Mouse (Mus musculus) heart, embryonic 13.5 days (tissue): Measurements from ENCODE around the gene Mon2. TPM values are rescaled to one million over a fixed set of nuclear protein-coding genes. Genes with fewer than 3 reads are reported as not detected.
"Not testable (repeated sequence)": the region's sequence is repeated elsewhere in the genome, so short reads cannot be mapped to it uniquely, and the experiment has no call there.

ENCODE experiments used
- ATAC-seq: fragments of 200-750 bp; cut with Nextera tagmentation; 2 replicates; pipeline ENCODE4 v1.8.0; 2017; ENCODE audit warnings: moderate TSS enrichment; ENCODE audit not compliant: insufficient number of reproducible peaks, low FRiP score, low TSS enrichment; ENCODE audit errors: extremely low read depth
- H3K27ac ChIP-seq: fragments of 300-500 bp; sonication (generic); replicated peaks from 2 replicates; pipeline ENCODE4 v1.5.1; 2015; ENCODE audit warnings: moderate library complexity, mild to moderate bottlenecking, inconsistent platforms
- H3K27me3 ChIP-seq: fragments of 300-500 bp; sonication (generic); replicated peaks from 2 replicates; pipeline ENCODE4 v1.6.1; 2015; ENCODE audit warnings: mild to moderate bottlenecking, inconsistent platforms
- H3K36me3 ChIP-seq: fragments of 300-500 bp; sonication (generic); 2 replicates; pipeline ENCODE4 v1.6.1; 2015; ENCODE audit warnings: mild to moderate bottlenecking, inconsistent platforms
- H3K4me1 ChIP-seq: fragments of 300-500 bp; sonication (generic); 2 replicates; pipeline ENCODE4 v1.6.1; 2015; ENCODE audit warnings: inconsistent platforms
- H3K4me2 ChIP-seq: fragments of 300-500 bp; sonication (generic); 2 replicates; pipeline ENCODE4 v1.6.1; 2015; ENCODE audit warnings: inconsistent platforms, mild to moderate bottlenecking, moderate library complexity
- H3K4me3 ChIP-seq: fragments of 300-500 bp; sonication (generic); 2 replicates; pipeline ENCODE4 v1.5.1; 2015; ENCODE audit warnings: moderate library complexity, mild to moderate bottlenecking, inconsistent platforms
- H3K9ac ChIP-seq: fragments of 300-500 bp; sonication (generic); 2 replicates; pipeline ENCODE4 v1.6.1; 2015; ENCODE audit warnings: inconsistent platforms, mild to moderate bottlenecking, moderate library complexity
- H3K9me3 ChIP-seq: fragments of 300-500 bp; sonication (generic); 2 replicates; pipeline ENCODE4 v1.6.1; 2016; ENCODE audit warnings: inconsistent platforms
- WGBS: fragments of 180-500 bp; shearing (Covaris S2); methylation state at CpG from one replicate; pipeline ENCODE4 v1.1.7; 2015; ENCODE audit warnings: mixed read lengths; 5-methylcytosine and 5-hydroxymethylcytosine counted together
- polyA plus RNA-seq: library from polyadenylated mRNA; unstranded; fragments of >200 nt; fragmentation: Nextera tagmentation; extraction: Ambion mirVana; gene quantifications from 2 replicates; pipeline ENCODE4 v1.2.1, GENCODE M21; 2015

Mon2 gene
- polyA plus RNA-seq, 1 experiment from 2014 or later: 21.0 TPM

DNA sequence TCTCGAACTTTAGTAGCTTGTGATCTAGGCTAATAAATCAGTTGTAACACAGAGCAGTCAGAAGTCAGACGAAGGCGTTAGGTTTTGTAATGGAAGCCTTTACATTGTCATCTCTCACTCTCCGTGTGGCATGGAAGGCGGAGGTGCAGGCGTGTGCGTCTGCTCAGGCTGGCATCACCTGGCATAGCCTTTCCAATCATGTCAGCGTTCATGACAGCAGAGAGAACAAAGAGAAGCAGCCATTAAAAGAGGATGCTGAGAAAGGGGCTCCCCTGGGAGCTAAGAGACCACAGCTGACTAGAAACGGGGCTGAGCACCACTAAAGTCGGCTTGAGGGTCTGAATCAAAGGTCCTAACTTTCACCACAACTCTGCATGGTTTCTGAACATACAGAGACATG is 19.8 kb downstream of the Mon2 start:
- no peak for ATAC-seq
- Histone ChIP-seq H3K27me3 (no peaks in the 10 kb centered on the region), H3K4me2 (no peak overlapping the region), H3K36me3 (peaks cover 14% of the 10 kb centered on the region), H3K9me3 (no peaks in the 10 kb centered on the region), H3K27ac (no peak overlapping the region), H3K4me3 (no peak overlapping the region), H3K9ac (no peak overlapping the region), H3K4me1 (peaks cover 55% of the 10 kb centered on the region)
- WGBS: 85% methylated on average over 10 of the region's 10 CpGs

DNA sequence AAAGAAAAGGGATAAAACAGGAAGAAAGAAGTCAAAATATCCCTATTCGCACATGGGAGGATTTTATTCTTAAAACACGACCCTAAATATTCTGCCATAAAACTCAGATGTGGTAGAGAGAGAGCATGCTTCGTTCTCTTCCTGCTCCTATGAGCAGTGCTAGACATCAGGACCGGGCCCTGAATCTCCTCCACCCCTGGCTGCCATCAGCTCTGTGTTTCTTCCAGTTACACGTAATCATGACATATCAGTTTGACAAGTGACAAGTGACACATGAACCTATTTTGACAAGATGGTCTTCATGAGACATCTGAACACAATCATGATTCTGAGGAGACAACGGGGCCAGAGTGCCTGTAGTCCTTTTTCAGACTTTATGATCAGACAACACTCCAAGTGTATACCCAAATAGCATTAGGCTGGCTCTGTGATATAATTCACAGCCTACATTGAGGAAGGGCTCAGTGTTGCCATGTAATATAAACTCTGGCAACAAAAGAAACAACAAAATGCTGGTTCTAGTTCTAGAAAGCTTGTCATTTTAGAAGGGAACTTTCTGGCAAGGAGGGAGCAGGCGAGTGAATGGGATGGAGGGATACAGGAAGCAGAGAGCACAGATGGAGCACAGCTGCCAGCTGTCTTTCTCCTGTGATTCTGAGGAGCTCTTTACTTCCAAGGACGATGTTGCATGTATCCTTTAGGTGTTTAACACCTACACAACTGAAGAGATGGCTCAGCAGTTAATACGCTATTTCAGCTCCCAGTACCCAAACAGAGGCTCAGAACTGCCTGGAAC is 20.9 kb downstream of the Mon2 start:
- Histone ChIP-seq H3K27me3 (no peaks in the 10 kb centered on the region), H3K27ac (peak overlapping the region; percentile 51), H3K4me3 (no peak overlapping the region), H3K4me1 (peaks cover 50% of the 10 kb centered on the region), H3K9ac (no peak overlapping the region), H3K36me3 (peaks cover 25% of the 10 kb centered on the region), H3K9me3 (no peaks in the 10 kb centered on the region), H3K4me2 (no peak overlapping the region)
- 59% methylated on average over 9 of the region's 9 CpGs for WGBS
- ATAC-seq: no peak

DNA sequence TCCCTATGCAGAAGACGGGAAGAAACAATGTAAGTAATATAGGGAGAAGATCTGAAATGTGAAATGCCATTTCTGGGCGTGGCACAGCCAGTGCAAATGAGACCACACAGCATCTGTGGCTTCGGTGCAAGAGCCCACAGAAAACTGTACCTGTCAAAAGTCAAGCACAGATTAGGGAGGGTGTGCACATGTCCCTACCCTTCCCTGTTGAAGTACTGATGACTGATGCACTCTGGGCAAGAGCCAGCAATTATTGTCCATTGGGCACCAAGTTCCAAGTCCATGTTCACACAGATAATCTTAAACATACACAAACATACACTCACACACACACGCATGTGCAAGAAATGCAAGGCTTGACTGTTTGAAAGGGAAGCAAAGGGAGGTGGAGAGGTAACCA is 22.7 kb downstream of the Mon2 start:
- Histone ChIP-seq H3K9me3 (no peaks in the 10 kb centered on the region), H3K4me3 (no peak overlapping the region), H3K4me1 (peaks cover 43% of the 10 kb centered on the region), H3K9ac (no peak overlapping the region), H3K27me3 (no peaks in the 10 kb centered on the region), H3K27ac (no peak overlapping the region), H3K36me3 (peaks cover 37% of the 10 kb centered on the region), H3K4me2 (no peak overlapping the region)
- 72% methylated on average over 4 of the region's 4 CpGs for WGBS
- ATAC-seq: no peak

DNA sequence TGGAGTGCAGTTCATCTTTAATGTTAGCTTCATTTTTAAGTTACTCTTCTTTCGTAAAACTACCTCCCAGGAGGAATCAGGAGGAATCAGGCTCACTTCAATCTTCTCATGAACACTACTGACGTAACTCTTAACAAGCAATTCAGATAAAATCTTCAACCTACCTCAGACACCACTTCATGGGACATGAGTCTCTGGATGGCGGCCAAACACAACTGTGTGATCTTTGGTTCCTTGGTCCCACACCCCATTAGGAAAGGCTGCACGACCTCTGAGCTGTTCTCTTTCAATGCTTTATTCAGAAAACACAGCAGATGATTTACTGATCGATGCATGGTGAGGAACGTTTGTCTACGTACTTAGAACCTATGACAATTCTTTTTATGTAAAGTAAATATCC is 24.3 kb downstream of the Mon2 start:
- Histone ChIP-seq H3K9me3 (no peaks in the 10 kb centered on the region), H3K4me1 (peaks cover 43% of the 10 kb centered on the region), H3K36me3 (peaks cover 35% of the 10 kb centered on the region), H3K4me3 (no peak overlapping the region), H3K27ac (peak overlapping the region; percentile 40), H3K27me3 (no peaks in the 10 kb centered on the region), H3K9ac (no peak overlapping the region), H3K4me2 (peak overlapping the region; percentile 18; the same call in 1 of the 2 replicates)
- 41% methylated on average over 7 of the region's 7 CpGs for WGBS
- ATAC-seq: no peak

DNA sequence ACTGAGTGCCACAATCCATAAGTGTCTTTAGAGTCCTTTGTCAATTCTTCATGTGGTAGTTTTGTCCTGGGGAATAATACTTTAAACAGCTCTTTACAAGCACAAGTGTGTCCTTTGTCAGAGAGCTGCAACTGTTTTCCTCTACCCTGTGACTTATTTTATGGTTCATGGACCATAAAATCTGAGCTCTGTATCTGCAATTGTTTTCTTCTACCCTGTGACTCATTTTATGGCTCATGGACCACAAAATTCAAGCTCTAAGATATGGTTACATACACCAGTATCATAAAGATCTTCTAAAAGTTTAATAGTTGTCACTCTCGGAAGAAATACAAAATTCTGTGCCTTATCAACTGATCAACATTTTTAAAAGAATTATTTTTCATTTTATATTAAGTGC is 27.6 kb downstream of the Mon2 start:
- Histone ChIP-seq H3K9ac (no peak overlapping the region), H3K36me3 (peaks cover 60% of the 10 kb centered on the region), H3K4me1 (peaks cover 22% of the 10 kb centered on the region), H3K27me3 (no peaks in the 10 kb centered on the region), H3K27ac (no peak overlapping the region), H3K4me3 (no peak overlapping the region), H3K4me2 (no peak overlapping the region), H3K9me3 (no peaks in the 10 kb centered on the region)
- WGBS: 90% methylated on average over 1 of the region's 1 CpGs
- ATAC-seq: no peak

DNA sequence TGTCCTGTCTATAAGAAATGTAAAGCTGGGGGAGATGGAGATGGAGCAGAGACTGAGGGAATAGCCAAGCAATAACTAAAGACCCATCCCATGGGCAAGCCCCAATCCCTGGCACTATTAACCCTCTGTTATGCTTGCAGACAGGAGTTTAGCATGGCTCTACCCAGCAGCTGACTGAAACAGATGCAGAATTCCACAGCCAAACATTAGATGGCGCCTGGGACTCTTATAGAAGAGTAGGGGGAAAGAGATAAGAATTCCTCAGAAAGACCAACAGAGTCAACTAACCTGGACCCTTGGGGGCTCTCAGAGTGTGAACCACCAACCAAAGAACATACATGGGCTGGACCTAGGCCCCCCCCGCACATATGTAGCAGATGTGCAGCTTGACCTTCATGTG is 36.4 kb downstream of the Mon2 start:
- Histone ChIP-seq H3K27me3 (no peaks in the 10 kb centered on the region), H3K4me2 (no peak overlapping the region), H3K36me3 (peaks cover 82% of the 10 kb centered on the region), H3K27ac (no peak overlapping the region), H3K9me3 (no peaks in the 10 kb centered on the region), H3K4me3 (no peak overlapping the region), H3K4me1 (no peaks in the 10 kb centered on the region), H3K9ac (no peak overlapping the region)
- WGBS: 58% methylated on average over 2 of the region's 2 CpGs
- no peak; the same call in 1 of the 2 replicates for ATAC-seq

DNA sequence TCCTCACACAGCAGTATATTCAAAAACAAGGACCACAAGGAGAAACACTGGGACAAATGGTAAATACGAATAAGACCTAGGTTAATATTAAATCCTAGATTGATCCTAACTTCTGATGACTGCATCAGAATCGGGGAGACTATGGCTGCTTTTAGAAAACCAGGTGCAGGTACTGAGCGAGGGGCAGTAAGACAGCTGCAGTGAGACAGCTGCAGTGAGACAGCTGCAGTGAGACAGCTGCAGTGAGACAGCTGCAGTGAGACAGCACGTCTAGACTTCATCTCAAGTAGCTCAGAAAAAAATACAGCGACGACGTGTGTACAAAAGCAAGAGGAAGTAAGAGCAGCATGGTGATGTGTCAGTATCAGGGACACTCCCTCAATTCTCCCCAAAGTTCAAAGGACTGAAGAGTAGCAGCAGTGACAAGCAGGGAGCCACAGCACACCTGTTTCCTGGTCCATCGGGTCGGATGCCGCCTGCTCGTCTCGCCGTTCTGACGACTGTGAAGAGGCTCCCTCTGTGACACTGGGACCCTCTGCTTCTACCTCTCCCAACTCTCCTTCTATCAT is 44.1 kb downstream of the Mon2 start:
- Histone ChIP-seq H3K27me3 (no peaks in the 10 kb centered on the region), H3K36me3 (peaks cover 96% of the 10 kb centered on the region), H3K9me3 (no peaks in the 10 kb centered on the region), H3K27ac (no peak overlapping the region), H3K9ac (no peak overlapping the region), H3K4me1 (no peaks in the 10 kb centered on the region), H3K4me2 (no peak overlapping the region), H3K4me3 (no peak overlapping the region)
- 82% methylated on average over 14 of the region's 14 CpGs for WGBS
- no peak for ATAC-seq

DNA sequence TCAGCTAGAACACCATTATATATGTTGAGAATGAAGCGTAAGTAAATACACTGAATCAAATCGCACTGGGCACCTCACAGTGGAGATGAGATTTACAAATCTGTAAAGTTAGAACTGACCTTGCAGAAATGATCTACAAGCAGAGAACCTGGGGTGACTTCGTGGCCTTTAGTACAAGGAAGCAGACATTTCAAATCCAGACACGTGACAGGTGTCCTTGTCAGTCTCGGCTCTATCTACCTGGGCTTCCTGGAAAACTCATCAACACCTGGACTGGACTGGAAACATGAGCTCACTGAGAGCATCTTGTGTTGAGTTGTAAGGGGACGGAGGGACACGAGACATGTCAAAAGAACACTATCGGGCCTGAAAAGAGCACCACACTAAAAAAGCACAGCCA is 44.9 kb downstream of the Mon2 start:
- Histone ChIP-seq H3K9ac (no peak overlapping the region), H3K36me3 (peaks cover 96% of the 10 kb centered on the region)
- WGBS: 87% methylated on average over 8 of the region's 8 CpGs

DNA sequence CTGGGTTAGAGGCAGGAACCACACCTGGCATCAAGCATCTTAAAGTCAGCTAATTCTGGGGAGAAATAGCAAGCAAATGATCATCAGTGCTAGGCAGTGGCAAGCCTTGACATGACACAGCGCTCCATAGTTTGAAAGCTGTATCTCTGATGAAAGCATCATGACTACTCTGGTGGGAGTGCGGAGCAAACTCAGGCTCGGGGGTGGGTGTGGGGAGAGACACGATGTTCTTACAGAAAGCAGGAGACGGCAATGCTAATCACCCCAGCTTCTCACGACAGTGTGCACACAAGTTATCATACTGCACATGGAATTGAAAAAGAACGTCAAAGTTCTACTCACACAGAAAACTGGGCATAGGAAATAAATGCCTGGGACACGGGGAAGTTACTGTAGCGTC is 45.7 kb downstream of the Mon2 start:
- no peak overlapping the region for H3K27ac ChIP-seq
- no peaks in the 10 kb centered on the region for H3K27me3 ChIP-seq
- no peak for ATAC-seq
- no peak overlapping the region for H3K9ac ChIP-seq
- H3K4me2 ChIP-seq: no peak overlapping the region
- no peaks in the 10 kb centered on the region for H3K9me3 ChIP-seq
- 87% methylated on average over 9 of the region's 9 CpGs for WGBS
- no peaks in the 10 kb centered on the region for H3K4me1 ChIP-seq
- H3K4me3 ChIP-seq: no peak overlapping the region
- peaks cover 96% of the 10 kb centered on the region for H3K36me3 ChIP-seq

More for the DNA sequence above, 44.9 kb downstream of the Mon2 start:
- Histone ChIP-seq H3K4me2 (no peak overlapping the region), H3K9me3 (no peaks in the 10 kb centered on the region), H3K4me1 (no peaks in the 10 kb centered on the region), H3K4me3 (no peak overlapping the region), H3K27me3 (no peaks in the 10 kb centered on the region), H3K27ac (no peak overlapping the region)
- ATAC-seq: no peak

DNA sequence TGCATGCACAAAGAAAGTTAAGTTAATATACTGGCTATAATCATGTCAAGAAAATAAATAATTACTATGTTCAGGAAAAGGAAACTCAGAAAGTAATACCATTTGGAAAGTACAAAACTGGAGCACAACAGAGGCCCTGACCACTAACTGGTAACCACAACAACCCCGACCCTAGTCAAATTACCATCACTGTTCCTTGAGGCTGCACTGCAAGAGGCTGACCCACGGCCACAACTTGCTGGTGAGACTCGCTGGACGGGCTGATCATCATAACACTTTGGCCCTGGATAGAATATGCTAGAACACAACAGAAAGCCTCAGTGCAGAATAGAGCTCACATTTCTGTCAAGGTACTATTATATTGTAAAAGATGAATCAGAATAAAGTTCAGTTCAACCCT is 47.4 kb downstream of the Mon2 start:
- no peak for ATAC-seq
- peaks cover 94% of the 10 kb centered on the region for H3K36me3 ChIP-seq
- 82% methylated on average over 4 of the region's 4 CpGs for WGBS

DNA sequence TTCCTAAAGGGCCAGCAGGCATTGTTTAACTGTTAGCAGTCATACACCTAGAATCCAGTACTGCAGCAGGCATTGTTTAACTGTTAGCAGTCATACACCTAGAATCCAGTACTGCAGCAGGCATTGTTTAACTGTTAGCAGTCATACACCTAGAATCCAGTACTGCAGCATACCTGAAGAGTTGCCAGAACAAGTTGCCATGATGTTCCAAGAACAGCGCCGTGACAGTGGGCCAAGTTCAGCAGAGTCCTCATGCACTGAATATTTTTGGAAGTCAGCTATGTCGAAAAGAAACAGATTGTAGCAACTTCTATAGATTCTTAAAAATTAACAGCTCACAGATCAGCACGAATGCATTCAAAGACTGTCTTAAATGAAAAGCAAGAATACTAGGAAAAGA is 49.6 kb downstream of the Mon2 start:
- H3K9ac ChIP-seq: not testable (repeated sequence)

More for the DNA sequence above, 47.4 kb downstream of the Mon2 start:
- Histone ChIP-seq H3K4me2 (no peak overlapping the region), H3K4me1 (no peaks in the 10 kb centered on the region), H3K27ac (no peak overlapping the region), H3K9me3 (no peaks in the 10 kb centered on the region), H3K9ac (no peak overlapping the region), H3K27me3 (no peaks in the 10 kb centered on the region), H3K4me3 (no peak overlapping the region)

DNA sequence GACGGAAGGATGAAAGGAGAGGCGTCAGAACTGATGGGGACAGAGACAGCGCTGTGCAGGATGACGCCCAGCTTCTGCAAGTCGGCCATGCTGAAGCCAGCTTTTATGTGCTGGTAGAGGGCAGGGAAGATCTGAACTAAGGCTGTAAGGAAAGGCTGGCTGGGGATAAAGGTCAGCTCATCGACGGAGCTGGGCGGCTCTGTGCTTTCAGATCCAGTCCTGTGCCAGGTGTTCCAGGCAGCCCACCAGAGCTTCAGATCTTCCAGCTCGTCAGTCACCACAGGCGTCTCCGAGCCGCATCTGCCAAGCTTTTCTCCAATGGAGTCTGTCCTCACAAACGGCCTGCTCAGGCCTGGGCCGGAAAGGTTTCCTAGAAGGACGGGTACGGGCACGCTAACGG is 62.9 kb downstream of the Mon2 start:
- Histone ChIP-seq H3K36me3 (peaks cover 87% of the 10 kb centered on the region), H3K4me1 (no peaks in the 10 kb centered on the region), H3K9me3 (no peaks in the 10 kb centered on the region), H3K4me2 (no peak overlapping the region), H3K9ac (no peak overlapping the region), H3K27me3 (no peaks in the 10 kb centered on the region), H3K4me3 (no peak overlapping the region), H3K27ac (no peak overlapping the region)
- ATAC-seq: no peak
- 48% methylated on average over 18 of the region's 18 CpGs for WGBS

More for the DNA sequence above, 49.6 kb downstream of the Mon2 start:
- not testable (repeated sequence) for H3K4me1 ChIP-seq, H3K9me3 ChIP-seq, H3K27ac ChIP-seq, H3K4me3 ChIP-seq, H3K4me2 ChIP-seq, ATAC-seq, H3K27me3 ChIP-seq
- WGBS: 93% methylated on average over 4 of the region's 4 CpGs
- peaks cover 94% of the 10 kb centered on the region for H3K36me3 ChIP-seq
